9 mouse cellular contexts compared by ENCODE assay signal in the genomic region with DNA sequence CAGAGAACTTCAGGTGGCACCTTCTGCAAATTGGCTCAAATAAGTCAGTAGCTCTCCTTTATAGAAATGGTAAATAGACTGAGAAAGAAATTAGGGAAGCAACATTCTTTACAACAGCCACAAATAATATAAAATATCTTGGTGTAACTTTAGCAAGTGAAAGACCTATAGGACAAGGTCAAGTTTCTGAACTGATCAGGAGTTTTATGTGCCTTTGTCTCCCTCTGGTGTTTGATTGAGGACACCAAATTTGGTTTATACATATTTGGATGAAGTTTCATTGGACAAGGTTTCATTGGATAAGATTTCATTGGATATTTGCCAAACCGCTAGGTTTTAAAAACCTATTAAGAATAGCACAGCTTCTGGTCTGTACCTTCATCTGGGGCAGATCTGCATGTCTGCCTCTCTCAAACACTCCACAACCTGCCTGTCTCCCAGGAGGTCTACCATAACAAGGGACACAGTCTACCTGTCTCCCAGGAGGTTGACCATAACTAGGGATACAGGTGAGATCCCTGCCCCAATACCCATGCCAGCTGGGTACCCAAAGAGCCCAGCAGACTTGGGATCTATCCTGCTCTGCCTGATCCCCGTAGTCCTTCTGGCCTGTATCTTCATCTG.
A peak's percentile ranks its signal among the peaks of the same experiment; 100 is the strongest.
DNase-seq lines count a peak whose midpoint lies in the region; ATAC-seq and TF ChIP-seq lines count a peak whose summit lies in the region.
"Had no signal": no experiment of that assay in that cellular context is flagged by ENCODE, and none has a peak within 500 bp of the region (broad histone marks: within the 10 kb centered on the region; RNA-seq: fewer than 3 reads in every experiment).

No protein-coding gene starts in this region.

- WGBS in stomach, postnatal 0 days: 69% methylated on average over 2 of the region's 2 CpGs
- WGBS in midbrain, embryonic 10.5 days: 89% methylated on average over 2 of the region's 2 CpGs

- intact Hi-C loops in heart, postnatal 10 days (cut with DNase I): loop anchor here (1.0 to 5.0 kb wide), 2 partner anchors 181 to 256 kb away; no protein-coding TSS in a partner anchor
- intact Hi-C loops in heart, postnatal 36 days (cut with DNase I): loop anchor here (1.0 kb wide), 1 partner anchor 256 kb away; no protein-coding TSS in a partner anchor

- no peak for TF ChIP-seq EP300 in stomach, postnatal 0 days (optimal IDR thresholded peaks at IDR 0.05)

- peak; percentile 28 to 56 for DNase-seq in heart, postnatal 10 days
- no peak for DNase-seq in heart, postnatal 36 days
- DNase-seq in lung, postnatal 25 days (ENCODE audit: low spot score): peak; percentile 7
- no peak for DNase-seq in lung, postnatal 4 days
- DNase-seq in c-Kit-positive CD71-positive TER-119-positive erythroid progenitor cells, embryonic 14.5 days (ENCODE audit: low spot score): peak; percentile 3
- DNase-seq in stomach, postnatal 0 days (ENCODE audit: low spot score): no peak
- no peak for DNase-seq in midbrain, embryonic 10.5 days (ENCODE audit: low spot score)
- no peak for DNase-seq in adrenal gland, adult 18-20 months (ENCODE audit: low spot score in 2 of 2)

- ATAC-seq in stomach, postnatal 0 days (ENCODE audit: low FRiP score, low TSS enrichment): 0 out of 2 replicates have a peak, but pooled peaks have one; percentile 21
- ATAC-seq: midbrain, embryonic 15.5 days had no signal

- no peaks in the 10 kb centered on the region for H3K27me3 ChIP-seq in stomach, postnatal 0 days (ENCODE audit: control insufficient read depth, insufficient read depth, low read length)
- no peaks in the 10 kb centered on the region for H3K27me3 ChIP-seq in midbrain, embryonic 10.5 days (ENCODE audit: low read depth, poor library complexity, severe bottlenecking)
- H3K27me3 ChIP-seq: midbrain, embryonic 15.5 days had no signal

- H3K36me3 ChIP-seq in stomach, postnatal 0 days (ENCODE audit: control insufficient read depth, insufficient read depth, low read length): no peaks in the 10 kb centered on the region
- H3K36me3 ChIP-seq in midbrain, embryonic 10.5 days: no peaks in the 10 kb centered on the region
- H3K36me3 ChIP-seq: midbrain, embryonic 15.5 days had no signal

- no peak overlapping the region for H3K27ac ChIP-seq in stomach, postnatal 0 days (replicated peaks)
- no peak overlapping the region for H3K27ac ChIP-seq in midbrain, embryonic 10.5 days (replicated peaks)
- H3K27ac ChIP-seq: midbrain, embryonic 15.5 days had no signal

- H3K9ac ChIP-seq in stomach, postnatal 0 days (ENCODE audit: low read length): no peak overlapping the region
- H3K9ac ChIP-seq: midbrain, embryonic 15.5 days had no signal

- H3K9me3 ChIP-seq in stomach, postnatal 0 days (ENCODE audit: control insufficient read depth, low read length): no peaks in the 10 kb centered on the region
- no peaks in the 10 kb centered on the region for H3K9me3 ChIP-seq in midbrain, embryonic 10.5 days (replicated peaks)
- H3K9me3 ChIP-seq: midbrain, embryonic 15.5 days had no signal

- no peak overlapping the region for H3K4me3 ChIP-seq in stomach, postnatal 0 days (ENCODE audit: low read depth, low read length)
- H3K4me3 ChIP-seq in midbrain, embryonic 10.5 days: no peak overlapping the region
- H3K4me3 ChIP-seq: midbrain, embryonic 15.5 days had no signal

- TF ChIP-seq CTCF in stomach, postnatal 0 days (IDR thresholded peaks at IDR 0.05; ENCODE audit: low read depth): peak; percentile 76

- H3K4me1 ChIP-seq in stomach, postnatal 0 days (replicated peaks; ENCODE audit: control insufficient read depth, insufficient read depth): no peaks in the 10 kb centered on the region
- H3K4me1 ChIP-seq in midbrain, embryonic 10.5 days: no peaks in the 10 kb centered on the region
- H3K4me1 ChIP-seq: midbrain, embryonic 15.5 days had no signal

- no peak overlapping the region for H3K4me2 ChIP-seq in stomach, postnatal 0 days (replicated peaks; ENCODE audit: low read depth)
- H3K4me2 ChIP-seq: midbrain, embryonic 15.5 days had no signal

Comparison
In these comparisons a context has a peak if more than half of its experiments do, and no peak if none do; other contexts are left out.
1. DNase-seq: peak in heart, postnatal 10 days (2 of 2), lung, postnatal 25 days (single experiment) and c-Kit-positive CD71-positive TER-119-positive erythroid progenitor cells, embryonic 14.5 days (single experiment); none in heart, postnatal 36 days (0 of 2), lung, postnatal 4 days (0 of 2), stomach, postnatal 0 days (single experiment), midbrain, embryonic 10.5 days (single experiment) and adrenal gland, adult 18-20 months (0 of 2).